Mouse (Mus musculus) layer of hippocampus, adult 8-10 months (tissue): Measurements from ENCODE around the gene Tenm3. TPM values are rescaled to one million over a fixed set of nuclear protein-coding genes. Genes with fewer than 3 reads are reported as not detected.

ENCODE experiments used
- DNase-seq, 2 experiments: peaks; one replicate each; pipeline ENCODE4 v3.0.0; 2022; ENCODE audit warnings: low spot score in 2 of 2
- total RNA-seq, 4 experiments: library from RNA; stranded (reverse); gene quantifications; 2 replicates each; pipeline ENCODE4 v1.2.4; 2022

Gene Tenm3
- total RNA-seq, 4 experiments from 2014 or later: 83.3 to 88.6 (median 85.4) TPM

- no peak for DNase-seq
These were observed 33.1 kb downstream of the Tenm3 start for GRCm38 (mm10) chr8:48810615-48811014.

DNA sequence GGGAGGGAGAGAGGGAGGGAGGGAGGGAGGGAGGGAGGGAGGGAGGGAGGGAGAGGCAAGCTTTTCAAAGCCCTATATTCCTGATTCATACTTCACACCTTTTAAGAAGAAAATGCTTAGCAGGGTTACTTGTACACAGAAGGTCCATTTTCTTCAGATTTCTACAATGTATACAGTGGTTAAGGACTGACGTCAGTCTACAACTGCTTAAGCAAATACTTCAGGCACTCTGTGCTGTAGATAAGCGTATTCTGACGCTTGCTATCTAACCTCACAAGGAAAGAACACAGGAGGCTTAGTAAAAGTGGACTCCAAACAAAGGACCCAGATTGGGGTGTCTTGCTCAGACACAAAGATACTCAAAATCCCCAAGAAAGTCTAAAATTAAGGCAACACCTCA, 34.6 kb downstream of the Tenm3 start:
- DNase-seq: no peak

DNA sequence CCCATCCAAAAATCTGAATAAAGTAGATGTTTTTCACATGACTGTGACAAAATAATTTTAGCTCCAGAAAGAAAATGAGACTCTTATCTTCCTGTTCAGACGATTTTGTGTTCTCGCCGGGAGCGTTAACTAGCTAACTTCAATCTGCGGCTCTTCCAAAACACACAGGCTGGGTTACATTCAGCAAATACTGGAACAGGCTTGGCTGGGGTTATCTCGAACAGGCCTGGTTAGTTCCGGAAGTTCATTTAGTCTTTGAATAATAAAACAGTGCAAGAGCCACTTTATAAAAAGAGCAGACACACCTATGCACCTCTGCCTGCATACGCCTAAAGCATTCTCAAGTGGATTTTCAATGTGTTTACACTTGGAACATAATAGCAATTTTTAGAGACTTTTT, 40.7 kb downstream of the Tenm3 start:
- DNase-seq: no peak

- DNase-seq: no peak
These were observed 41.5 kb downstream of the Tenm3 start for GRCm38 (mm10) chr8:48802231-48802630.

GRCm38 (mm10) chr8:48797955-48798359, 45.8 kb downstream of the Tenm3 start:
- no peak for DNase-seq

GRCm38 (mm10) chr8:48794285-48794684, 49.5 kb downstream of the Tenm3 start:
- DNase-seq: no peak

GRCm38 (mm10) chr8:48793729-48794128, 50.0 kb downstream of the Tenm3 start:
- no peak for DNase-seq

GRCm38 (mm10) chr8:48792587-48793326, 51.0 kb downstream of the Tenm3 start:
- no peak for DNase-seq

GRCm38 (mm10) chr8:48783308-48783707, 60.4 kb downstream of the Tenm3 start:
- DNase-seq: no peak

DNA sequence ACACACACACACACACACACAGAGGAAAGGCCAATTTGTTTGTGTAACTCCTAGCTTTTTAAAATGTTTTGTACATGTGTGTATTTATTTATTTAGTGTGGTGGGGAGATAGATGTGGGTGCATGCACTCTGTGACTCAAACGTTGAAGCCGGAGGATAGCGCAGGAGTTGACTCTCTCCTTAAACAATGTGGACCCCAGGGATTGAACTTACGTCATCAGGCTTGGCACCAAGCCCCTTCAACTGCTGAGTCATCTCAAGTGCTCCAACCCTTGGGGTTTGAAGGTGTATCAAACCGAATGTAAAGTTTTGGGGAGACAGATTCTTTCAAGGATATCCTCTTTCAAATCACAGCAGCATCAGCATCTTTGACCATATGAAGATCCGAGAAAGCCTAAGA, 63.1 kb downstream of the Tenm3 start:
- DNase-seq: no peak

GRCm38 (mm10) chr8:48779194-48779593, 64.6 kb downstream of the Tenm3 start:
- no peak for DNase-seq

DNA sequence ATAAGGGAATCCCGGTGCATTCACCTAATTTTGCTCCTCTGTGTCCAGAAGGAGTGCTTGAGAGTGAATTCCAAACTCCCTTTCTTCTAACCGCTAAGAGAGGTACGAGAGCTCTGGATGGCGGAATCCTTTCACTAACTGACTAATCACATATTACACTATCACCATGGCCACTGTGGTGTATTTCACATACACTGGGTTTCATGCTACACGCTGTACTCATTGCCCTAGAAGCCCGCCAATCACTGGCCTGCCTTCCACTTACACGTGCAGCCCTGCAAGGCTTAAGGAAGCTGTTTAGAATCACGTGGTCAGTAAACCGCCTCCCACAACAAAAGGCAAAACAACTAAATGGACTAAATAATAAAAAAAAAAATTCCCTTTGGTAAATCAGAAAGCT, 67.7 kb downstream of the Tenm3 start:
- DNase-seq: no peak

DNA sequence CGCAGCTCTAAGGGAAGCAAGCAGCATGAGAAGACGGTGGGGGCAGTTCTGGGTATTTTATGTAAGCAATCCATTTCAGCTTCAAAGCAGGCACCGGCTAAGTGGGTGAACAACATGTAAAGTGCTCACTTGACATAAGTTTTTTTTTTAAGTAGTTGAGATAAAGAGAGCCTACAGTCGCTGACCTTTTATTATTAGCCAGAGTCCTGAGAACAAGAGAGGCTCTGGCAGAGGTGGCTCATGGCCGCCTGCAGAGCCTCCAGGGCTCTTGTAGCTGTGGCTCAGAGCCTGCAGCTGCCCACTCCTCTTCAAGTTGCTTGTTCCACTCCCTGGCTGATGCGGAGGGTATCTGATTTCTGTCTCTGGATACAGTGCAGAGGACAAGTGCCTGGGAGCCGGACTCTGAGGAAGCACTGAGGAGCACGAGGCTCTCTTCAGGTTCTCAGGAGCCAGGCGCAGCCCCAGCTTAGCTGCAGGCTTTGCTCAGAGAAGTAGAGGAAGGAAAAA, 68.2 kb downstream of the Tenm3 start:
- no peak for DNase-seq

- no peak for DNase-seq
These were observed 68.9 kb downstream of the Tenm3 start for GRCm38 (mm10) chr8:48774837-48775236.

- no peak for DNase-seq
These were observed 77.1 kb downstream of the Tenm3 start for GRCm38 (mm10) chr8:48766545-48767234.

- DNase-seq: no peak
These were observed 78.5 kb downstream of the Tenm3 start for GRCm38 (mm10) chr8:48765212-48765611.

DNA sequence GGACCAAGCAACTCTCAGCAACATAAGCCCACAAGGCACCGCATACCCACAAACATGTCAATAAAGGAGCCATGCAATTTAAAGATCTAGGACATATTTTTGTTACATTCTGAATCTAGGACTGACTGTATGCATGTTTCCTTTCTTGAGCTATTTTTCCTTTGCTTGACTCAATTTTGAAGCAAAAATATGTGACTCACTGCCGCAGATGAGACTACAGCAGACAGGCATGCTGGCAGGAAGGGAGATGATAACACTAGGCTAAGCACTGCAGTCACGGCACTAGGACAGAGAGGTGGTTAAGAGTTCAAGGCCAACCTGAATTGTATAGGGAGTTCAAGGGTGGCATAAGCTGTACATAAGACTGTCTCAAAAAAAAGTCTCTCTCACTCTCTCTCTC, 79.7 kb downstream of the Tenm3 start:
- DNase-seq: no peak

GRCm38 (mm10) chr8:48756874-48757273, 86.9 kb downstream of the Tenm3 start:
- no peak for DNase-seq

DNA sequence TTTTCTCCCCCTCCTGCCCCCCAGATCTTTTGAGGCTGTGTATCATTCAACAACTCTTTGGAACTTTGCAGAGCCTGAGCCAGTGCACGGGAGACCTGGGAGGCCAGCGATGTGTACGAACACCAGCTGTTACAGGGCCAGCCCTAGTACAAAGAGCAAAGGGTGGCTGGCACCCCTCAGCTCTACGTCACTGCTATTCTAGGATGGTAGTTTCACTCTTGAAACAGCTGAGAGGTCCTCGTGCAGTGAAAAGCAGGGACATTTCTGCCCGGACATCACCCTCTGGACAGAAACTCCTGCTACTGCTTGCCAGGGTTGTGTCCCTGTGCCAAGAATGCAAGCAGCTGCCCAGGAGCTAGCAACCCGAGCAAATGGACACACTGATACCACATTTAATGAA, 88.3 kb downstream of the Tenm3 start:
- DNase-seq: no peak

GRCm38 (mm10) chr8:48754959-48755358, 88.8 kb downstream of the Tenm3 start:
- no peak for DNase-seq

- DNase-seq: no peak
These were observed 91.8 kb downstream of the Tenm3 start for GRCm38 (mm10) chr8:48751965-48752364.

DNA sequence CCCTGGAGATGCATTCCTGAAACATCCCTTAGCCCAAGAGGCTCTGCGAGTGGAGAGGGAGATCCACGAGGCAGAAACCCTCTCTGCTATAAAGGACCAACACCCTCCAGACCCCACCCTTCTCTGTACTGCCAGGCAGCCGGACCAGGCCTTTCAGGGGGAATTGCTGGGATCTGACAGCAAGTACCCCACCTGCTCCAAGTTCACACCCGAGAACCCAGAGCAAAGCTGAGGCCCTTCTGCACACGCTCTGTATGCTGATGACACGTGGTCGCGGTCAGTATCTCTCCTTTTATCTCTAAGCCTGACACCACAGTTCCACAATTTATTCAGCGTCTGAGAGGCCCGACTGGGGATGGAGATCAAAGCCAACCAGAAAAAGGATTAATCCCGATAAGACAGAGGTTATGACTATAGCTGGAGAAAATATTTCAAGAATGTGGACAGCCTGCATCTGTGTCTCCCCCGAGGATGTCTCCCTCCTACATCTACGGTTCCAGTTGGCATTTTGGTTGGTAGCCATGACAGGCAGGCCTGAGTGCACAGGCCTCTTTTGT, 95.2 kb downstream of the Tenm3 start:
- no peak for DNase-seq

GRCm38 (mm10) chr8:48743912-48744311, 99.8 kb downstream of the Tenm3 start:
- DNase-seq: no peak
